Mouse (Mus musculus) kidney, postnatal 14 days (tissue): ENCODE measurements at regions not wholly inside any gene's neighbourhood (a gene's known extent, or its start where the extent isn't known, plus 50 kb on each side); places are given as distances from the start of the nearest gene placed in this dataset.
A peak's percentile ranks its signal among the peaks of the same experiment; 100 is the strongest.

Experiments
- DNase-seq: peaks from one replicate; pipeline ENCODE4 v3.0.0; 2022; ENCODE audit warnings: mixed read lengths

- no peak for DNase-seq
Observed at GRCm38 (mm10) chr6:13305873-13306272, 81.1 kb upstream of the Vwde start.

DNA sequence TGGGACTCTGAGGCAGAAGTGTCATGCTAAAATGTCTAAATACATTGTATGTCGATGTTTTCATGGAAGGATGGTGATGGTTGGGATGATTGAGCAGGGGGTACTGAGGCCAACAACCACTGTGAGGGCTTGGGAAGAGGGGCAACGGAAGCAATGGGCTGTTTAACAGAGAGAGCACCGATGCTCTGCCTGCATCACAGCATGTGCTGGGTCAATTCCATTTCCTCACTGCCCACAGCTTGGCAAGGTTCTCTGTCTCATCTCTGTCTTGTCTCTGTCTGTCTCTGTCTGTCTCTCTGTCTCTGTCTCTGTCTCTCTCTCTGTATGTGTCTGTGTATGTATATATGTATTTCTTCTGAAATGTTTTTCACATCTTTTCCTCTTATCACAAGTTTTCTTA, 73.4 kb upstream of the Vwde start:
- no peak for DNase-seq

DNA sequence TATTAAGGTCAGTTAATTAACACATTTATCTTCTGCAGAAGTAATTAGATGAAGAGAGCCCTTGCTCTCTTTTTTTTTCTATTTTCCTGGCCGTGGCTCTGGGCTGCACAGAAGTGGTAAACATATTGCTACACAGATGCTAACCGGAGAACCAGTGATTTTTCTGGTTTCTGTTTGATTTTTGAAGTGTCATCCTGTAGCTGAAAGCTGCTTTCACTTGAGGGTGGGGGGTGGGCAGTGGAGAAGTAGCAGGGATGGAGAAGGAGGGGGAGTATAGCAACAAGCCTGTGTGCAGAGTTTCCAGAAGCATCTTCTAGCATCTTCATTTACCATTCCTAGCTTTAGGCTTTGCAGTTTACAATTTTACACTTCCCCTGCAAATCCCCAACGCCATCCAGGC, 72.3 kb upstream of the Vwde start:
- DNase-seq, result no peak

- DNase-seq, result no peak
Observed at GRCm38 (mm10) chr6:13296041-13296440, 71.3 kb upstream of the Vwde start.

GRCm38 (mm10) chr6:13294393-13294792, 69.6 kb upstream of the Vwde start:
- DNase-seq, result no peak

GRCm38 (mm10) chr6:13288500-13288899, 63.7 kb upstream of the Vwde start:
- peak; percentile 27 for DNase-seq

GRCm38 (mm10) chr6:13287812-13288211, 63.0 kb upstream of the Vwde start:
- no peak for DNase-seq

DNA sequence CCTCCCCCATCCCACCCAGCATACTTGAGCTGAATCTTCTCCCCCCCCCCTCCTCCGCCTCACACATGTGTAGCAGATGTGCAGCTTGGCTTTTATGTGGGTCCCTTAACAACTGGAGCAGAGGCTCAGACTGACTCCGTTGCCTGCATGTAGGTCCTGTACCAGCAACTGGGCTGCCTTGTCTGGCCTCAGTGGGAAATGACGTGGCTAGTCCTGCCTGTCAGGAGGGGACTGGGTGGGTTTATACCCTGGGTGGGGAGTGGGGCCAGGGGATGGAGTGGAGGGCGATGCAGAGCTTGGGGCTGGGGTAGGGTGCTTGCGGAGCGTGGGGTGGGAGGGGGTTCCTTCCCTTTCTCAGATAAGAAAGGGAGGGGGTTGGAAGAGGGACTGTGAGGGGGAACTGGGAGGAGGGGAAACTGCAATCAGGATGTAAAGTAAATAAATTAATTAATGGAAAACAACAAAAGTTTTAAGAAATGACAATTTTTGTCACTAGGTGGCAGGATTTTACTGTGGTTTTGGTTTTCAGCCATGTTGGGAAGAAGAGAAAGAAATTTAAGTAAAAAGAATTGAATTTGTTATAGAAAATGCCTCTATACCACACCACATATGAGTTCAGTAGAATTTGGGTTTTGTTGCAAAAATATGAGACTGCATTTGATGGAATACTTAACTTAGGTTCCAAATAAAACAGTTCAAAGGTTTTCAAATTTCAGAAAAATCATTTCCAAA, 61.9 kb upstream of the Vwde start:
- DNase-seq, result no peak

GRCm38 (mm10) chr6:13280835-13281234, 56.1 kb upstream of the Vwde start:
- peak; percentile 34 for DNase-seq
